Mouse (Mus musculus) testis, adult 2 months (tissue): ENCODE measurements around the gene Nisch.

Experiments used
- CTCF ChIP-seq: fragments of 200-500 bp; IDR thresholded peaks from 2 replicates; pipeline ENCODE4 v1.5.1; 2012; ENCODE audit warnings: low read depth, mild to moderate bottlenecking, inconsistent platforms, low read length, moderate library complexity; ENCODE audit not compliant: control insufficient read depth, insufficient read depth, insufficient replicate concordance
- POLR2A ChIP-seq: fragments of 200-500 bp; IDR thresholded peaks from 2 replicates; pipeline ENCODE4 v1.6.1; 2012; ENCODE audit warnings: low read depth, mild to moderate bottlenecking, inconsistent platforms, low read length, moderate library complexity; ENCODE audit not compliant: control insufficient read depth

- peak; percentile 27; the same call in 1 of the 2 replicates for TF ChIP-seq CTCF
- no peak for TF ChIP-seq POLR2A
These were observed 920 bp upstream of the Nisch start, which contains the start of gene Sema3g for GRCm38 (mm10) chr14:31217666-31218065.
